Comparison of ENCODE assay signal across 8 mouse cellular contexts in the genomic region with DNA sequence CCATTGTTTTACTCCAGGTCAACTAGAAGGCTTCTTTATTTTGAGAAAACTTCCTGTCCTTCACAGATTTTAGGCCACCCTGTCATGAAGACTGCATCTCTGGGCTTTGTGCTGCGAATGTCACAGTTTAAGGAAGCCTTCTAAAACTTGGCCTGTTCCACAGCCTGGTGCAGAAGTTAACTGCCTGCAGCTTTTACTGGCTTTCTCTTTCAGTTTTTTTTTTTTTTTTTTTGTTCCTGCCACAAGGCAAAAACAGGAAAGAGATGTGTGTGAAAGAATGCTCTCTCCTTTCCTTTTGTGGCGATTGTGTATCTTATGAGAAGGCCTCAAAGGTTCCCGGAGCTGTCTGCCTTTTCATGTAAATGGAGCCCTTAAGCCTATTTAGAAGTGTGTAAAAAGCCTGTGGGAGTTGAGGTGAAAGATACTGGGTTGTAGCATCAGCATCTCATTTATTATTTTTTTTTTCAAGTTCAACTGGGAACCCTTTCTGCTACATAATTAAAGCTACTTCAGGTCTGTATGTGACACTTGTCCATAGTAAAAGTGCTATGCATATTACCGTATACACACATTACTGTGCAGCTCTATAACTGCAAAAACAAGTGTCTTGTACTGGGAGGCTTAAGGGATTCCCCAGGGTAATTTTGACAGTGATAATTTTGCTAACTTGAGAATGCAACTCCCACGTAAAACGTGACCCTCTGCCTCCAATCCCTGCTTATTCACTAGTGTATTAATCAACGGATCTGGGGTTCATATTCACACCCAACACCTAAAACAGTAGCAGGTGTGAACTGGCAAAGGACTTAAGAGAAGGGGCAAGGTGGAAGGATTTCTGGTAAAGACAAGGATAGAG.
DNase-seq lines count a peak whose midpoint lies in the region; ATAC-seq and TF ChIP-seq lines count a peak whose summit lies in the region.

No protein-coding gene starts in this region.

- H3K4me1 ChIP-seq in neural tube, embryonic 11.5 days (ENCODE audit: control insufficient read depth, insufficient read depth, low read length) = peaks cover 3% of the 10 kb centered on the region; the same call in 1 of the 2 replicates
- H3K4me1 ChIP-seq in cortical plate, adult 2 months (ENCODE audit: control insufficient read depth, insufficient read depth, low read length) = no peaks in the 10 kb centered on the region; the same call in 1 of the 2 replicates
- peaks cover 14% of the 10 kb centered on the region for H3K4me1 ChIP-seq in neural tube, embryonic 15.5 days

- peak; percentile 25 for DNase-seq in neural tube, embryonic 11.5 days (ENCODE audit: low spot score)
- DNase-seq in neural tube, embryonic 10.5 days (ENCODE audit: extremely low spot score, low spot score) = no peak
- DNase-seq in left cerebral cortex, adult 11 months (ENCODE audit: low spot score) = no peak
- no peak for DNase-seq in embryo, embryonic 9.5 days (ENCODE audit: extremely low spot score)

- no peak overlapping the region for H3K27ac ChIP-seq in neural tube, embryonic 11.5 days (ENCODE audit: low read depth, low read length)
- peak overlapping the region; percentile 37; the same call in 1 of the 2 replicates for H3K27ac ChIP-seq in cortical plate, adult 2 months (ENCODE audit: insufficient read depth, low read length)
- H3K27ac ChIP-seq in neural tube, embryonic 15.5 days (replicated peaks) = 0 out of 2 replicates have a peak overlapping the region, but pooled peaks have one; percentile 41

- no peak overlapping the region for H3K4me3 ChIP-seq in neural tube, embryonic 11.5 days (ENCODE audit: low read depth, low read length)
- H3K4me3 ChIP-seq in cortical plate, adult 2 months (ENCODE audit: insufficient read depth, low read length) = no peak overlapping the region
- no peak overlapping the region for H3K4me3 ChIP-seq in neural tube, embryonic 15.5 days (replicated peaks)

- no peak overlapping the region for H3K9ac ChIP-seq in neural tube, embryonic 11.5 days (ENCODE audit: low read length)
- no peak overlapping the region for H3K9ac ChIP-seq in neural tube, embryonic 15.5 days (replicated peaks)

- H3K27me3 ChIP-seq in neural tube, embryonic 11.5 days (ENCODE audit: control insufficient read depth, insufficient read depth, low read length) = no peaks in the 10 kb centered on the region
- H3K27me3 ChIP-seq in neural tube, embryonic 15.5 days (replicated peaks) = no peaks in the 10 kb centered on the region

- no peak for TF ChIP-seq POLR2A in cortical plate, adult 2 months (IDR thresholded peaks at IDR 0.05; ENCODE audit: extremely low read depth, insufficient read depth, low read length)

- WGBS in neural tube, embryonic 11.5 days = 32% methylated on average over 7 of the region's 7 CpGs
- 19% methylated on average over 7 of the region's 7 CpGs for WGBS in neural tube, embryonic 15.5 days

- no peaks in the 10 kb centered on the region for H3K9me3 ChIP-seq in neural tube, embryonic 11.5 days (ENCODE audit: control insufficient read depth, low read length)
- no peaks in the 10 kb centered on the region for H3K9me3 ChIP-seq in neural tube, embryonic 15.5 days (replicated peaks)

- ATAC-seq in neural tube, embryonic 11.5 days (ENCODE audit: insufficient read depth, low FRiP score, low TSS enrichment) = no peak
- ATAC-seq in inflammation-experienced regulatory T-cells, adult 6 months = peak; percentile 36
- ATAC-seq in neural tube, embryonic 15.5 days (ENCODE audit: low FRiP score) = no peak
- ATAC-seq in monocyte, adult 5-6 weeks (replicated peaks; ENCODE audit: insufficient number of reproducible peaks, low FRiP score, low TSS enrichment, poor library complexity, severe bottlenecking) = no peak

- H3K36me3 ChIP-seq in neural tube, embryonic 11.5 days (ENCODE audit: control insufficient read depth, insufficient read depth, low read length) = no peaks in the 10 kb centered on the region
- no peaks in the 10 kb centered on the region for H3K36me3 ChIP-seq in neural tube, embryonic 15.5 days

- no peak for TF ChIP-seq CTCF in cortical plate, adult 2 months (IDR thresholded peaks at IDR 0.05; ENCODE audit: extremely low read depth, insufficient read depth, low read length)

- no peak overlapping the region for H3K4me2 ChIP-seq in neural tube, embryonic 11.5 days (ENCODE audit: low read depth)
- H3K4me2 ChIP-seq in neural tube, embryonic 15.5 days = no peak overlapping the region
